Mouse (Mus musculus) brain, embryonic 14.5 days (tissue): ENCODE measurements around the gene Kank4.

ENCODE experiments used
- CTCF ChIP-seq: fragments of 200-500 bp; IDR thresholded peaks from 2 replicates; pipeline ENCODE4 v1.5.1; 2012; ENCODE audit warnings: inconsistent platforms, mild to moderate bottlenecking, moderate library complexity, borderline replicate concordance; ENCODE audit not compliant: insufficient read depth, insufficient read length; ENCODE audit errors: extremely low read depth
- POLR2A ChIP-seq: fragments of 200-500 bp; IDR thresholded peaks from 2 replicates; pipeline ENCODE4 v1.6.1; 2012; ENCODE audit warnings: mild to moderate bottlenecking, inconsistent platforms, borderline replicate concordance; ENCODE audit not compliant: poor library complexity, insufficient read depth, insufficient read length, severe bottlenecking; ENCODE audit errors: extremely low read depth

GRCm38 (mm10) chr4:98804476-98805134 is 12.7 kb downstream of the Kank4 start:
- TF ChIP-seq CTCF, result no peak
- TF ChIP-seq POLR2A, result no peak
